Mouse (Mus musculus) lung, adult 2 months (tissue): ENCODE measurements around the gene 3110082I17Rik. TPM values are rescaled to one million over a fixed set of nuclear protein-coding genes. Genes with fewer than 3 reads are reported as not detected.

Source experiments
- DNase-seq: peaks from one replicate; pipeline ENCODE4 v3.0.0; 2022
- H3K4me1 ChIP-seq: fragments of 200-500 bp; 2 replicates; pipeline ENCODE4 v1.6.1; 2011; ENCODE audit warnings: low read length; ENCODE audit not compliant: control insufficient read depth, insufficient read depth
- H3K4me3 ChIP-seq: fragments of 200-500 bp; replicated peaks from 2 replicates; pipeline ENCODE3; 2011; ENCODE audit warnings: low read depth, mild to moderate bottlenecking, control low read depth, low read length; ENCODE audit errors: extremely low read depth
- CTCF ChIP-seq: fragments of 200-500 bp; IDR thresholded peaks from 2 replicates; pipeline ENCODE4 v1.5.1; 2011; ENCODE audit warnings: mild to moderate bottlenecking, low read length, control low read depth; ENCODE audit not compliant: insufficient read depth
- POLR2A ChIP-seq: fragments of 200-500 bp; IDR thresholded peaks from 2 replicates; pipeline ENCODE4 v1.6.1; 2011; ENCODE audit warnings: low read depth, mild to moderate bottlenecking, control low read depth, low read length, borderline replicate concordance; ENCODE audit errors: extremely low read depth
- WGBS: fragments of 180-500 bp; shearing (Covaris S2); methylation state at CpG from one replicate; pipeline ENCODE4 v1.1.7; 2018; 5-methylcytosine and 5-hydroxymethylcytosine counted together
- polyA plus RNA-seq: library from polyadenylated mRNA; depleted of rRNA; stranded (reverse); fragments of >200 nt; gene quantifications from 2 replicates; pipeline ENCODE4 v1.2.3, GENCODE M21; 2012

3110082I17Rik gene
- polyA plus RNA-seq, 1 experiment: 14.0 TPM

DNA sequence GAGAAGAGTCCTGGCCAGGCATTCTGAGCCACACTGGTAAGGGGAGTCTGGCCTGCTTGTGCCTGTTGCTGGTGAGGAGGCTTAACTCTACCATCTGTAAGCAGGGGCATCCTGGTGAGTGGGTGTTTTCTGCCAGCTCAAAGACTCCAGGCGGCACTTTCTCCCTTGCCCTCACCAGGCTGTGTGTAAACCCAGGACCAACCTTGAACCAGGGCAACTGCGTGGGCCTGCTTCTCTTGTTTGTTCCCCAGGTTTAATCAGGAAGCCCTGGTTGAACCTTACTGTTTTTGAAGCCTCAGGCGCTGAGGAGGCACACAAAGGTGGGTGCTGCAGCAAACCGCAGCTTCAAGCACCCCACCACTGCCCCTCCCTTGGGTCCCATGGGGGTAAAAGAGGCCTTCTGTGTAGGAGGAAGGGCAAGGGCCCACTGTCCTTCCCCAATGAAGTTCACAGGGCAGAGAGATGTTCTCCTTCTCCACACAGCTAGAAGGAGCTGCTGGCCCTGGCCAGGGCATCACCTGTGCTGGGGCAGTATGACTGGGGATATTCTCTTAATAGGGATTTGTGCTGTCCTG, 92.4 kb downstream of the 3110082I17Rik start:
- WGBS: 76% methylated on average over 4 of the region's 4 CpGs
- TF ChIP-seq CTCF (no peak), POLR2A (no peak)
- Histone ChIP-seq H3K4me1 (peaks cover 32% of the 10 kb centered on the region), H3K4me3 (no peak overlapping the region)
- DNase-seq: no peak

DNA sequence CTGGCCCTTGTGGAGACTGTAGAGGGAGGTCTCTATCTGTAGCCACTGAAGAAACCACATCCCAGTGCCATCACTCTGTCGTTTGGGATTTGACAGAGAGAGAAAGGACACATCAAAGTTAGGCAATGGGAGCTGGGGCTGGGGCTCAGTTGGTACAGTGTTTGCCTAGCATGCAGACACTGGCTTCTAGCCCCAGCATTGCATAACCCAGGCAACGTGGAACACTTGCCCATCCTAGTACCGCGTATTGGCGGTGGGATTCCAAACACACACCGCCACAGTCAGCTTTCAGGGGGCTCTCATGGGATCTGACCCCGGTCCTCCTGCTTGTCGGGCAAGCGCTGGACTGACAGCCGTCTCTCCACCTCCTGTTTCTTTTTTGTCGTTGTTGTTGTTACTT, 93.8 kb downstream of the 3110082I17Rik start:
- TF ChIP-seq CTCF: no peak
- no peak for TF ChIP-seq POLR2A
- 57% methylated on average over 11 of the region's 11 CpGs for WGBS
- no peak overlapping the region for H3K4me3 ChIP-seq
- DNase-seq: no peak
- H3K4me1 ChIP-seq: peaks cover 27% of the 10 kb centered on the region

DNA sequence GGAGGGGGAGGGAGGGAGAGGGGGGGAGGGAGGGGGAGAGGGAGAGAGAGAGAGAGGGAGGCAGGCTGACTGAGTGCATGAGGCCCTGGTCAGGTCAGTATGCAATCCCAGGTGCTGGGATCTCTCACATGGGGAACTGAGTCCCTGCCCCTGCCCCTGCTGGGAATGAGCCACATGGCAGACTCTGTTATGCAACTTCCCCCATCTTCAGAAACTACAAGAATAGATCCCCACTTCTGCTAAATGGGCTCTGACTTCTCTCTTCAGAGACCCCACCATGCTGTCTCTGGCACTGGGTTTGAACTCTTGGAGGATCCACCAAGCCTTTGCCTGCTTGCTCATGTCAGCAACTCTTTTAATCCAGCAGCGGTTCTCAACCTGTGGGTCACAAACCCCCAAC, 94.5 kb downstream of the 3110082I17Rik start:
- TF ChIP-seq CTCF (no peak), POLR2A (no peak)
- DNase-seq: no peak
- Histone ChIP-seq H3K4me3 (no peak overlapping the region), H3K4me1 (peaks cover 25% of the 10 kb centered on the region)
- WGBS: 64% methylated on average over 1 of the region's 1 CpGs

DNA sequence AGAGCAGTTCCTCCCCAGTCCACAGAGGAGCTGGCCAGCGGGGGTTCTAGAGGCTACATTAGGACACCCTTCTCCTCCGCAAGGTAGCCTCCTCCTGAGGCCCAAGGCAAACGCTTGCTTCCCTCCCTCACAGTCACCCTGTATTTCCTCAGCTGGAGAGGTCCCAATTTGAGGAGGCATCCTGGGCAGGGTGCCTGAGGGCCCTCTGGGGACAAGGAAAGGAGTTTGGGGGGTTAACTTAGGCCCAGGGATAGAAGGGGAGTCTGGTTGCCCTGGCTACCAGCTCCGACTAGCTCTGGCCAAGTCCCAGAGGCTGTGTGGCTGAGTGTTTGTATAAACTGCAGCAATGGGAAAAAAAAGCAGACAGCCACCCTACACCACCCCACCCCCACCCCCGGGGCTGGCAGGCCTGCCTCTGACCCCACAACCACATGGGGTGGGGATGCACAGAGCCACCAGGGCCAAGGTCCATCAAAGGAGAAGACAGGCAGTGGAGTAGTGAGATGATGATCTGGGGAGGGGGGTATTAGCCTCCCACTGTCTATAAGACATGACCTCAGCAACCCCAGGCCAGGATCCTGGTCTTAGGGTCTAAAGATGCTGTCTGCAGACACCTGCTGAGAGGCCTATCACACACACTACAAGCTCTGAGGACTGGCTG, 95.3 kb downstream of the 3110082I17Rik start:
- Histone ChIP-seq H3K4me3 (no peak overlapping the region), H3K4me1 (peaks cover 17% of the 10 kb centered on the region)
- 6% methylated on average over 5 of the region's 5 CpGs for WGBS
- peak; percentile 77 for DNase-seq
- no peak for TF ChIP-seq POLR2A

DNA sequence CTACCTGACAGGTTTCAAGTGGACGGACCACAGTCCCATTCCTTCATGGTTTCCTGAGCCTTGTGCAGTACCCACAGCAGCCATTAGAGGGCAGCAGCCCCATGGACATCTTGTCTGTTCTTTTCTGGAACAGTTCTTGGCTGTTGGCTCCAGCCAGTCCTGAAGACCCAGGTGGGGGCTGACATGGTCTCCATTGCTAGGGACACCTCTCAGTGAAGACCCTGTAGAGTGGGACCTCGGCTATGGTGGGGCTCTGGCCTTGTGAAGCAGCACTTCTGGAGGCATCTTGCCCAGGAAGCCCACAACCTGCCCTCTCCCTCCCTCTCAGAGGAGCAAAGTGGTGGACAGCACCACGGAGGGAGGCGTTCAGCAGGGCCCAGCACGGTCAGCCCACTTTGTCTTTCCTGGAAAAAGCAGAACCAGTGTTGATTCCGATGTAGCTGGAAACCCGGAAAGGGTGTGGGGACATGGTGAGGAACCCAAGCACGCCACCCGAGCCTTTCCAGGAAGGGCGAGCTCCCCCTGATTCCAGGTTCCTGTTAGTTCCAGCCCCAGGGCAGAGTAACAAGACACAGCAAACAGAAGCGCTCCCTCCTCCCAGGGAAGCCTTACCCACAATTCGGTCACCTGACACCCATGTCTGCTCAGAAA, 95.9 kb downstream of the 3110082I17Rik start:
- Histone ChIP-seq H3K4me3 (peak overlapping the region; percentile 6), H3K4me1 (peaks cover 17% of the 10 kb centered on the region)
- WGBS: 5% methylated on average over 12 of the region's 12 CpGs
- peak; percentile 96 for DNase-seq
- TF ChIP-seq POLR2A: peak; percentile 53; the same call in 1 of the 2 replicates
- TF ChIP-seq CTCF: peak; percentile 99

DNA sequence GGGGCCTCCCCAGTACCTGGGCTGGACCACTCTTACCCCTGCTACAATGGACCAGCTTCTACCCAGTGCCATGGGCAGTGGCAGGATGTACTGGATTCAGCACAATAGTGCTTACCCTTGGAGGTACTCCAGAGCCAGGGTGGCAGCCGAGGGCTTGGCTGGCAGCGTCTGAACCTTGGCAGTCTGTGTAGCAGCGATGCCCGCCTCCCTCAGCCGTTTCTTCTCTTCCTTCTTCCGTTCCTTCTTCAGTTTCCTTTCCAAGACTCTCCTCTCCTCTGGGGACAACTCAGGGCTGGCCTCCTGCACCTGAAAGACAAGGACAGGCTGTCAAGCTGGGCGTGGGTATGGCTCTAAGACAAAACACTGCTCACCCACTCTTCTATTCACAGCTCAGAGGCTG, 96.5 kb downstream of the 3110082I17Rik start:
- WGBS: 17% methylated on average over 7 of the region's 7 CpGs
- TF ChIP-seq CTCF: no peak
- no peak for TF ChIP-seq POLR2A
- no peak overlapping the region for H3K4me3 ChIP-seq
- no peak for DNase-seq
- peaks cover 17% of the 10 kb centered on the region for H3K4me1 ChIP-seq

DNA sequence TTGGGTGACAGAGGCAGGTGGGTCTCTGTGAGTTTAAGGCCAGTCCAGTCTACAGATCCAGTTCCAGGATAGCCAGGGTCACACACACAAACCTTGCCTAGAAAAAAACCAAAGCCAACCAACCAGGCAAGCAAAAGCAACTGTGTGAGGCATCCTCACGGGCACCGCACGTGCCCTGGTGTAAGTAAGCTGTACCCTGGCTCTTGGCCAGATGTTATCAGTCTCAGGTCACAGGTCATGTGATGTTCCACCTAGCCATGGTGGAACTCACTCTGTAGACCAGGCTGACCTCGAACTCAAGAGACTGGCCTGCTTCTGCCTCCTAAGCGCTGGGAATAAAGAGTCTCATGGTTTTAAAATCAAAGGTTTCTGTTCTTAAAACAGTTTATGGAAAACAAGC, 101.1 kb downstream of the 3110082I17Rik start:
- no peak overlapping the region for H3K4me3 ChIP-seq
- no peak for TF ChIP-seq CTCF
- TF ChIP-seq POLR2A: no peak
- H3K4me1 ChIP-seq: no peaks in the 10 kb centered on the region
- WGBS: 80% methylated on average over 5 of the region's 5 CpGs
- DNase-seq: no peak

DNA sequence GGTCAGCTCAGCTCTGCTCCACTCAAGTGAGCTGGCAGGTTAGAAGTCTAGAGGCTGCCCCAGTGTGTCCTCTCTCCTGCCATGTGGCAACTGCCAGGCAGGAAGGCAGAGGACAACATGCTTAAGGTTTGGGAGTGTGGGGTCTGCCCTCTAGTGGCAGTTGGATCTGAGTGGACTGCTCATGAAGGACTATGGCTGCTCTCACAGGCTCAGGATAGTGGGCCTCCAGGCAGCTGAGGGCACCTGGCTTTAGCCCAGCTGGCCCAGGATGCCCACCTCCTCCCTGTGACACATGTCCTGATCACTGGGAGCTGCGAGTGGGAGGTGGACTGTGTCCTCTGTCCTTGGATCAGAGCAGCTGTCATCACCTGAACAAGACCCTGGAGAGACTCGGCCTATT, 101.7 kb downstream of the 3110082I17Rik start:
- Histone ChIP-seq H3K4me3 (no peak overlapping the region), H3K4me1 (no peaks in the 10 kb centered on the region)
- WGBS: 75% methylated on average over 2 of the region's 2 CpGs
- no peak for DNase-seq
- TF ChIP-seq CTCF (peak; percentile 78), POLR2A (no peak)

DNA sequence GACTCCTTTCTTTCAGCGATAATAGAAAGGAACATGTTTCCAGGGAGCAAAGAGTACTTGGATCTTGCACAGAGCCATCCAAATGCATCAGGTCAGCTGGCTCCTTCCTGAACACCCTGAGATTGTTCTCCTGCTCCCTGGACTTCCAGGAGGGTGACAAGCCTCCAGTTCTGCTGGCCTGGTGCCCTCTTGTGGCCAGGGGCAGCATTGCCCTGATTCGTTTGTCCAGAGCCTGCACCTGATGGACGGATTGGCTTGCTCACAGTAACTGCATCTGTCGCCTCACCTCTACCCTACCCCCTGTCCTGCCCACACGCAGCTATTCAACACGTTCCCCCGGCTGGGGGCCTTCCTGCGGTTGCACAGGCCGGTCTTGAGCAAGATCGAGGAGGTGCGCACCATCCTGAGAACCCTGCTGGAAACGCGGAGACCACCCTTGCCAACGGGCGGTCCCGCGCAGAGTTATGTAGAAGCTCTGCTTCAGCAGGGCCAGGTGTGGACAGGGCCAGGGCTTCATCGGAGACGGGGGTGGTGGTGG, 105.0 kb downstream of the 3110082I17Rik start:
- WGBS: 34% methylated on average over 19 of the region's 19 CpGs
- no peak overlapping the region for H3K4me3 ChIP-seq
- DNase-seq: peak; percentile 81
- TF ChIP-seq CTCF: peak; percentile 99
- no peak for TF ChIP-seq POLR2A
- H3K4me1 ChIP-seq: no peaks in the 10 kb centered on the region
